Mouse (Mus musculus) splenic B cell, adult 2 months (primary cell): Measurements from ENCODE around the gene Dlgap1.
"Not testable (repeated sequence)": the region's sequence is repeated elsewhere in the genome, so short reads cannot be mapped to it uniquely, and the experiment has no call there.

ENCODE experiments used
- DNase-seq: peaks from one replicate; pipeline ENCODE4 v3.0.0-alpha.2; 2011; ENCODE audit warnings: low read depth, low spot score
- H3K27me3 ChIP-seq: 2 replicates; pipeline ENCODE4 v1.6.1; 2012; ENCODE audit warnings: mild to moderate bottlenecking, low read length, moderate library complexity, mixed read lengths; ENCODE audit not compliant: control insufficient read depth, poor library complexity, insufficient read depth, severe bottlenecking
- H3K36me3 ChIP-seq: 2 replicates; pipeline ENCODE4 v1.6.1; 2012; ENCODE audit warnings: mild to moderate bottlenecking, low read length, moderate library complexity, mixed read lengths; ENCODE audit not compliant: control insufficient read depth, poor library complexity, insufficient read depth, severe bottlenecking

Dlgap1 gene

DNA sequence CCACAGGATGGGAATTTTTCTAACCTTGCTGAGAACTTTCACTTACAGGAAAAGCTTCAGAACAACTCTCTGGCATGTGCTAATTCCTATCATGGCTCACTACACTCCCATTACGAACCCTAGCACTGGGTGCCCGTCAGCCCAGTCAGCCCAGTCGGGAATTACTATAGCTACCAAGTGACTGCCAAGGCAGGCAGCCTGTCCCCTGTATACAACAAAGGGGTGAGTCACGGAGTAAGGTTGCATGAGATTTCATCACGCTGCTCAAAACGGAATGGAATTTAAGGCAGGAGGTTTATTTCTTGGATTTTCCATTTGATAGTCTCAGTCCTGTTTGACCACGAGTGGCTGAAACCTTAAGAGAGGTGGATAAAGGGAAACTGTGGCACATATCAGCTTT is 867.9 kb downstream of the Dlgap1 start:
- peaks cover 5% of the 10 kb centered on the region; the same call in 1 of the 2 replicates for H3K36me3 ChIP-seq
- no peak for DNase-seq
- H3K27me3 ChIP-seq: no peaks in the 10 kb centered on the region

DNA sequence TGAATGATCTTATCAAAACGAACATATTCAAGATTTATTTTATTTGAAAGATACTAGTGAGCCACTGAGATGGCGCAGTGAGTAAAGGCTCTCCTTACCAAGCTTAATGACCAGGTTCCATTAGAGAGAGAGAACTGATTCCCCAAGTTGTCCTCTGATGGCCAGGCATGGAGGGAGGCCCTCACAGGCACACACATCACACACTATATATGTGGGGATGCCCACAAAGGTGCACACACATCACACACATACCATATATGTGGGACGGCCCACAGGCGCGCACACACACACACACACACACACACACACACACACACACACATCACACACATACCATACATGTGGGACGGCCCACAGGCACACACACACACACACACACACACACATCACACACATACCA is 868.6 kb downstream of the Dlgap1 start:
- H3K36me3 ChIP-seq, H3K27me3 ChIP-seq, DNase-seq: not testable (repeated sequence)

DNA sequence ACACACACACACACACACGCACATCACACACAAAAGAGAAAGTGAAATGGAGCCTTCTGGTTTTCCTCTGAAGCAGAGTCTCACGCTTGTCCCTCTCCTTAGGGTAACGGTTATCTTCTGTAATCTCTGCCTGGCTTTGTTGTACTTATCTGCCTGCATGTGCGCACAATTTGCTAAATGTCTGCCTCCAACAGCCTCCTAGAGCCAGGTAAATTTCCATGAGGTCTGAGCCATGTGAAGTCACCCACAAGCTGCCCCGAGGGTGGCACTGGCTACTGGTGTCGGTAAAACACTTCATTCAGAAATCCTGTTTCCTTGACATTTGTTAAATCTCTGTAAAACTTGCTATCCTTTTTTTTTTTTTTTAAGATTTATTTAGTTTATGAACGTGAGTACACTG is 869.2 kb downstream of the Dlgap1 start:
- Histone ChIP-seq H3K36me3 (peaks cover 7% of the 10 kb centered on the region; the same call in 1 of the 2 replicates), H3K27me3 (no peaks in the 10 kb centered on the region)
- DNase-seq: no peak

DNA sequence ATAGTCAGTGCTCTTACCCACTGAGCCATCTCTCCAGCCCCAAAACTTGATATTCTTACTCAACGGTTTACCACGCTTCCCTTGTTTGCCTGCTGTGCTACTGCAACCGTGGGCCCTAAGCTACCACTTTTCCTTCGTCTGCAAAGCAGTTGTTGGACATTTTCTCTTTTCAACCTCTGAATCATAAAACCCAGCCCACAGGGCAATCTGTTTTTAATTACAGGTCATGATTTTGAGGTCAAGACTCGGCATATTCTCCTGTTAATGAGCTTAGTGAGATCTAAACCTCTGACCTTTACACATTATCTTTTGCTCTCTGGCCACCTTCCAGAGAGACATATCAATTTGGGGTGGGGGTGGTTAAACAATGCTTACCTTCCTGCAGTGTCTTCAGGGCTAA is 869.7 kb downstream of the Dlgap1 start:
- H3K27me3 ChIP-seq: no peaks in the 10 kb centered on the region
- peaks cover 12% of the 10 kb centered on the region for H3K36me3 ChIP-seq
- DNase-seq: no peak

DNA sequence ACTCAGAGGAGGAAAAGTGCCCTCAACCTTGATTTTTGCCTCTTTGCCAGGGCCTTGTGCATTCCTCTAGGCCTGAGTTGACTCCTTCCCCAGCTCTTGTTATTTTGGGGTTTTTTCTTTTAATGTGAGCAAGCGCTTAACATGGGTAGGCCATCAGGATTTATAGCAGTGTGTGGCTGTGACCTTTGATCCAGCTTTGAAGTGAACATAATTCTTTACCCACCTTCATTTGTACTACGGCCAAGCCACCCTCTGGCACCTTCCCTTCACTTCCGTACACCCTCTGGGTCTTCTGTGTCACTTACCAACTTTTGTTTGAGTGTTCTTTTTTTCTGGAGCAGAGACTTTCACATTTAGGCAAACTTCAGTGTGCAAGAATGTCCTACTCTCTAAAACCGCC is 874.4 kb downstream of the Dlgap1 start:
- DNase-seq: no peak
- peaks cover 24% of the 10 kb centered on the region for H3K36me3 ChIP-seq
- H3K27me3 ChIP-seq: no peaks in the 10 kb centered on the region

DNA sequence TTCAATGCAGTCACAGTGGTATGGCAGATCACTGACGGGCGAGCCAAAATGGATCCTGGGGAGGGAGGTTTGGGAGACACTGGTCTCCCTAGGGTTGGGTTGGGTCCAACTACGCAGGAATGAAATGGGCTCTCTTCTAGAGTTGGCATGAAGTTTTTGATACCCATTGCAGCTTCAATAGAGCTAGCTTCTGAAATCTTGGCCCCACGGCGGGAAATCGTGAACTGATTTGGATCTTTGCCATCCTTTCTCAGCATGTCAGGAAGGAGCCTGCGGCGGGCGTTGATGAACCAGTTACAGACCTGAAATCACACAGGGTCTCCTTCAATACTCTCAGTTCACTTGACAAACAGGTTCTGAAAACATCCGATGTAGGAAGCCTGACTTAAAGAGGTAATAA is 876.1 kb downstream of the Dlgap1 start:
- H3K27me3 ChIP-seq: no peaks in the 10 kb centered on the region
- no peak for DNase-seq
- peaks cover 22% of the 10 kb centered on the region for H3K36me3 ChIP-seq

DNA sequence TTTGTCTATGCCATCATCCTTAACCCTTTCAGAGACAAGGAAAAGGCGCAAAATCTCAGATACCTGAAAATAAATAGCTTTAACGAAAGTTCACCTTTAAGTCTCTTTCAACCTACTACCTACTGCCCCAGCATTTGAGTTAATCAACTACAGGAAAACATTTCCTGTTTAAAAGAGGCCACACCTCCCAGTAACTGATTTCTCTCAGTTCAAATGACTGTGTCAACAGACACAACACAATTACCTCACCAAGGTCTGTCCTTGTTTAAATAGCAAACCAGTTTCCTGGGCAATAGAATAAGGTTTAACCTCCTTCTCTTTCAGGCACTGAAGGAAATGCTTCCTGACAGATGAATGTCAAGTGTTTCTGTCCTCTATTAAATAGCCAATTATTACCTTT is 876.7 kb downstream of the Dlgap1 start:
- peaks cover 22% of the 10 kb centered on the region for H3K36me3 ChIP-seq
- DNase-seq: no peak

DNA sequence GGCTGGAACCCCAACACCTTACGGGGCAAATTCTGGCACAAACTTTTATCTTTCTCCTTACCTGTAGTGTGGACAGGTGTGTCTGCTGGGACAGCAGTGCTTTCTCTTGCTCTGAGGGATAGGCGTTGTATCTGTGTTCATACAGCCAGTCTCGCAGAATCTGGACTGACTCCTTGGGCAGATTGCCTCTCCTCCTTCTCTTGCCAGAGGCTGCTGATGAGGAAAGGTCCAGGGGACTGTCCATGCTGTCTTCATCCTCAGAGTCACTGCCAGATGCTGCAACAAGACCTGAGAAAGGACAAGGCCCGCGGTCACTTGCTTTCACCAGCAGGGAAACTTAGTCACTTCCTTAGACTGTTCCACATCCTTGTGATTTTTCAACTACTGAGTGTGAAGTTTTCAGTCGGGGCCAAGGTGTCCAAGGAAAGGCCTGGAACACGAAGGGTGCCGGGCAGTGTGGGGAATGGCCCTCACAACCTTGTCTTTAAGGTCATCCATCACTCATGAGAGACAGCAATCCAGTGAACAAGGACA is 877.3 kb downstream of the Dlgap1 start:
- no peaks in the 10 kb centered on the region for H3K27me3 ChIP-seq
- DNase-seq: no peak
- peaks cover 22% of the 10 kb centered on the region for H3K36me3 ChIP-seq

More for the DNA sequence above, 876.7 kb downstream of the Dlgap1 start:
- H3K27me3 ChIP-seq: no peaks in the 10 kb centered on the region

DNA sequence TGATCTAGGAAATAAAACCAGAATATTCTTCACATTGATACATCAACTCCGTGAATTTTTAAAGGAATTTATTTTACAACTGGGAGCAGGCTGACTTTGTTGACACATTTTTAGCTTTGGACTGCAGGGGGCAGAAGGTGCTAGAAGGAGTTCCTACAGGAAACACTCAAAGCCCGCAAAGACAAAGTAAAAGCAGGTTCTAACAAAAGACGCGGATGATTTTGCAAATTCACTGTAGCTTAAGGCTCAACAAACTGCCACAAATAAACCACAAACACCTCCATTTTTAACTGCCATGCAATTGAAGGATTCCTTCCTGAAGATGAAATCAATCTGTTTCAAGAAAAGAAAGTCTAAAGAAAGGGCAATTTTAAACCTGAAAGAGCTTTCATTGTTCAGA is 878.2 kb downstream of the Dlgap1 start:
- no peaks in the 10 kb centered on the region for H3K27me3 ChIP-seq
- H3K36me3 ChIP-seq: peaks cover 16% of the 10 kb centered on the region
- DNase-seq: peak; percentile 83

DNA sequence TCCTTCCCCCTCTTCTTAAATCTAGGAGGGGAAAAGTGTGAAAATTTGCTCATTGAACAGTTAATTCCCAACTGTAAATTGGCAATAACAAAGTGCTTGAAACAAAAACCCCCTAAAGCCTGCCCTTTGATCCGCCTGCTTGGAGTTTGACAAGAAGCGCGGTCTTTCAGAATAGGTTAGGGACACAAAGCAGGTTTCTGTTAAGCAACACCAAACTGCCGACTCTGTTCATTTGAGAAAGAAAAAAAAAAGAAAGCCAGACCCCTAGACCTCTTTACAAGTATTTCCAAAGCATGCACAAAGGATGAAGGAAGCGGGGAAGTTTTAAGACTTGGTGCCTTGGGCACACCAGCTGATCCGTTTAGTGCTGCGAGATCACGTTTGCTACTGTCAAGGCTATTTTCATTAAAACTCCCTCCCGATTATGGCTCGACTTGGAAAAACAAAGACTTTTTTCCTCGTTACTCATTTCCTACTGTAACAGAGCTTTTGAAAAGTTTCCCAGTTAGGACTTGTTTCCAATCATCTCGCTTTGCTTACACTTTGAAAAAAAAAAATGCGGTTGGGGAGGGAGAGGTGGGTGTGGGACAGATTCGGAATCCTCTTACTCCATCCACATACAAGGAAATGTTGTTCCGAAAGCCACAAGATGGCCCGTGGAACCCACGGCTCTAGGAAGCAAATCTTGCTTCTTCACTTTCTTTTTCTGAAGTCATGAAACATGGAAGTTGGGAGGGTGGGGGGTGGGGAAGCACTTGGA is 879.1 kb downstream of the Dlgap1 start:
- Histone ChIP-seq H3K27me3 (no peaks in the 10 kb centered on the region), H3K36me3 (peaks cover 16% of the 10 kb centered on the region)
- peak; percentile 48 for DNase-seq

DNA sequence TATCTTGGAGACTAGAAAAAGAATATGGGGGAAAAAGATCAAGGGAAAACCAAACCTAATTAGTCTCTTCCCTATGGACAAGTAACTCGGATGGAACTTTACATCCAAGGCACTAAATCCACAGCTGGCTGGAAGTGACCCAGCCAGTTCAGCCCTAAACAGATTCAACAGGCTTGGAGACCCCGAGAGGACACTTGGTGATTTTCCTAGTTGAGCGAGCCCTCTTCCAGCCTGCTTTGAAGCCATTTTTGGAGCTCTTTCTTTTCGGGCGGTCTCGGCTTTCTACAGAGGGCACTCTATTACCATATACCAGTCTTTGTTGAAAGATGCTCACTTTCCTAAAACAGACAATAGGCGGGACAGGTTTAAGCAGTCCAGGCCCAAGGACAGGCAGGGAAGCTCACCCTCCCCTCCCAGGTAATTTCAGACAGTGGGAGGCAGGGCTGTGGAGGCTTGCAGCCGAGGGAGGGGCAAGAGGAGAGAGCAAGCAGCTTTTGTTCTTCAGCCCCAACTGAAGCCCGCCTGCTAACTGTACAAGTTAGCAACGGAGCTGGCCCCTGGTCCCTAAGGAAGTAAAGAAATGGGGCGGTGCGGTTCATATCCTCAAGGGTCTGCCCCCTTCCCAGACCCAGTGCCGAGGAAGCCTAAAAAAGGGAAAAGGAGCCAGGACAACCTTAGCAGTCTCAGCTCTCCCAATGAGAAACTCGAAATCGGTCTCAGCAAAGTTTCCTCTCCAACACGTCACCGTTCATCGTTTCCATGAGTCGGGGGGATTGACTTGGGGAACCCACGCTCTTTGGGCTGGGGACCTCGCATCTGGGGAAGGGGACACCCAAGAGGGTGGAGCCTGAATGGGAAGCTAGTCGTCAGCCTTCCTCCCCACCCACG is 879.9 kb downstream of the Dlgap1 start:
- Histone ChIP-seq H3K36me3 (peaks cover 11% of the 10 kb centered on the region), H3K27me3 (no peaks in the 10 kb centered on the region)
- DNase-seq: peak; percentile 56

DNA sequence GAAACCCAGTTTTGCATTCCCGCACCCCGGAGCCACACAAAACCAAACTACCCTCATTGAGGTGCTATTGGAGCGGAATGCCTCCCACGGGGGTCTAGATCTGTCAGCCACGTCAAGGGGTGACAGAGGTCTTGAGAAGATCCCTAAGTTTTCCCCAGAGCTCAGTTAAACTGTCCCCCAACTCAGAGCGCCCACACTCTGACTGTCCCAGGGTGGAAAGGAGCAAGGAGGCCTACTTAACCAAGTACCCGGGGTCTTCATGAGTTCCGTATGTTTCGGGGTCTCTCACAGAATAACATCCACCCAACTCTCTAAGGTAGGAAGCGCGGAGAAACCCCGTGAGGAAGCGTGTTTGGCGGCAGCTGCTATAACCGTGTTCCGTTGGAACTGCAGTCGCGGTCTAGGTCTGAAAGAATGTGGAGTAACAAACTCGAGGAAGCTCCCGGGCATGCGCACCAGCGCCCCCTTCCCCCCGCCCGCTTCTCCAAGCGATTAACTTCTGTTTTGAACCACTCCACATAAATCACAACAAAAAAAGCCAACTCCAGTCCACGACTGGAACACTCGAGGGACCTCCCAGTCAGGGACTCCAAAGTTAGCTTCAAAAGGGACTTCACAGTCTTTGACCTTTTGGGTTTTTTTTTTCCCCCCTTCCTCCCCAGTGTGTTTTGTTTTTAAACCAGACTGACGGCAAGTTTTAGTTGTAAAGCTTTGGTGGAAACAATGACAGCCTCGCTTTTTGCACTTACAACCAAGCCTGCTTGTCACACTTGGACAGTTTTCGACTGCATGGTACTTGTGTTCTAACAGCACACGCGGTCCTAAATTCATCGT is 880.7 kb downstream of the Dlgap1 start:
- peaks cover 9% of the 10 kb centered on the region for H3K36me3 ChIP-seq
- H3K27me3 ChIP-seq: no peaks in the 10 kb centered on the region
- peak; percentile 86 for DNase-seq

DNA sequence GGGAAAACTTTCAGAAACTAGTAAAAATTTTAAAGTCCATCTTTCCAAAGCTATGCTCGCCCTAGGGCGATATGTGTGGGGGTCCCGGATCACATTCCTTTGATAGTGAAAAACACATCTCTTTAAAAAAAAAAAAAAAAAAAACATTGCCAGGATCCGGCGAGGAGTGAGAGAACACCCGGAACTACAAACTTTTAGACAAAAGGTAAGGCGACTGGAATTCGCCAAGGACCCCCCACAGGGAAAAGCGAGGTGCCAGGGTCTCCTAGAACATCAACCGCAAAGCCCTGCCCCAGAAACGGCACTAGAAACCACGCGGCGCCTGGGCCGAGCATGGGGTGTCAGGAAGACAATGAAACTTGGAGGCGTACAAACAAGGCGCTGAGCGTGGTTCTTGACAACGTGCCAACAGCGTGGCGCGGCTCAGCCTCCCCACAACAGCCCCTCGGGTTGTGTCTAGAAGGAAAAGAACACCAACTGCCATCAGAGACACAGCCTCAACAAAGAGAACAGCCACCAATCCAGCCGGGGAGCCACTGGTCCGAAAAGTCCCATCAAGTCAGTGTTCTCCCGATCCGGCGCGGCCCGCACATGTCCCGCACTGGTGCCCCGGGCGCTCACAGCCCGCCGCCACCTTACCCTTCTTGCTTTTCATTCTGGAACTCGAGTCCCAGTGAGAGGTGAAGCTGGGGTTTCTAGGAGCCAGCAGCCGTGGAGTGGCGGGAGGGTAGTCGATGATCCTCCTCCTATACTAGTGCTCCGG is 881.5 kb downstream of the Dlgap1 start:
- Histone ChIP-seq H3K27me3 (no peaks in the 10 kb centered on the region), H3K36me3 (peaks cover 6% of the 10 kb centered on the region; the same call in 1 of the 2 replicates)

More for the DNA sequence above, 881.5 kb downstream of the Dlgap1 start:
- DNase-seq: peak; percentile 75
